Mouse (Mus musculus) right cerebral cortex, postnatal 14 days (tissue): ENCODE measurements at regions not wholly inside any gene's neighbourhood (a gene's known extent, or its start where the extent isn't known, plus 50 kb on each side); places are given as distances from the start of the nearest gene placed in this dataset.
"Not testable (repeated sequence)": the region's sequence is repeated elsewhere in the genome, so short reads cannot be mapped to it uniquely, and the experiment has no call there.

Experiments
- DNase-seq: peaks from one replicate; pipeline ENCODE4 v3.0.0; 2022

GRCm38 (mm10) chr2:63580489-63581139 is 396.5 kb upstream of the Kcnh7 start:
- no peak for DNase-seq

- no peak for DNase-seq
These were observed 391.1 kb upstream of the Kcnh7 start for GRCm38 (mm10) chr2:63575172-63575571.

- no peak for DNase-seq
These were observed 390.1 kb upstream of the Kcnh7 start for GRCm38 (mm10) chr2:63574008-63574703.

- no peak for DNase-seq
These were observed 389.1 kb upstream of the Kcnh7 start for GRCm38 (mm10) chr2:63573015-63573807.

GRCm38 (mm10) chr2:63556858-63557419 is 372.9 kb upstream of the Kcnh7 start:
- no peak for DNase-seq

GRCm38 (mm10) chr2:63541836-63542235 is 357.7 kb upstream of the Kcnh7 start:
- not testable (repeated sequence) for DNase-seq

GRCm38 (mm10) chr2:63518534-63518933 is 334.4 kb upstream of the Kcnh7 start:
- no peak for DNase-seq

GRCm38 (mm10) chr2:63513554-63514226 is 329.6 kb upstream of the Kcnh7 start:
- DNase-seq: no peak

GRCm38 (mm10) chr2:63503939-63504338 is 319.9 kb upstream of the Kcnh7 start:
- DNase-seq: peak; percentile 36

- no peak for DNase-seq
These were observed 292.3 kb upstream of the Kcnh7 start for GRCm38 (mm10) chr2:63476411-63476810.

GRCm38 (mm10) chr2:63475255-63475654 is 291.2 kb upstream of the Kcnh7 start:
- no peak for DNase-seq

- peak; percentile 14 for DNase-seq
These were observed 289.6 kb upstream of the Kcnh7 start for GRCm38 (mm10) chr2:63473699-63474098.

- DNase-seq: no peak
These were observed 288.2 kb upstream of the Kcnh7 start for GRCm38 (mm10) chr2:63472248-63472647.

- DNase-seq: no peak
These were observed 275.0 kb upstream of the Kcnh7 start for GRCm38 (mm10) chr2:63459112-63459511.

GRCm38 (mm10) chr2:63454263-63455011 is 270.4 kb upstream of the Kcnh7 start:
- DNase-seq: peak; percentile 17

- no peak for DNase-seq
These were observed 268.8 kb upstream of the Kcnh7 start for GRCm38 (mm10) chr2:63452891-63453290.

GRCm38 (mm10) chr2:63452164-63452563 is 268.1 kb upstream of the Kcnh7 start:
- DNase-seq: no peak

- no peak for DNase-seq
These were observed 250.2 kb upstream of the Kcnh7 start for GRCm38 (mm10) chr2:63434327-63434726.

GRCm38 (mm10) chr2:63405405-63405804 is 221.3 kb upstream of the Kcnh7 start:
- DNase-seq: no peak
